Mouse (Mus musculus) forebrain, postnatal 0 days (tissue): ENCODE measurements around the gene Nipal4. TPM values are rescaled to one million over a fixed set of nuclear protein-coding genes. Genes with fewer than 3 reads are reported as not detected.
"Not testable (repeated sequence)": the region's sequence is repeated elsewhere in the genome, so short reads cannot be mapped to it uniquely, and the experiment has no call there.

ENCODE experiments used
- ATAC-seq: fragments of 200-750 bp; cut with Nextera tagmentation; 2 replicates; pipeline ENCODE4 v1.8.0; 2017; ENCODE audit warnings: mild to moderate bottlenecking, moderate library complexity
- DNase-seq: peaks from one replicate; pipeline ENCODE4 v3.0.0-alpha.2; 2015
- H3K27ac ChIP-seq: fragments of 300-500 bp; sonication (generic); 2 replicates; pipeline ENCODE4 v1.5.1; 2014; ENCODE audit warnings: low read depth, mild to moderate bottlenecking, antibody characterized with exemption, low read length, moderate library complexity, mixed read lengths
- H3K27me3 ChIP-seq: fragments of 300-500 bp; sonication (generic); 2 replicates; pipeline ENCODE4 v1.6.1; 2014; ENCODE audit warnings: mild to moderate bottlenecking, low read length, mixed read lengths; ENCODE audit not compliant: insufficient read depth
- H3K36me3 ChIP-seq: fragments of 300-500 bp; sonication (generic); 2 replicates; pipeline ENCODE4 v1.6.1; 2014; ENCODE audit warnings: mild to moderate bottlenecking, moderate library complexity; ENCODE audit not compliant: insufficient read depth
- H3K4me1 ChIP-seq: fragments of 300-500 bp; sonication (generic); 2 replicates; pipeline ENCODE4 v1.6.1; 2014; ENCODE audit warnings: antibody characterized with exemption; ENCODE audit not compliant: insufficient read depth
- H3K4me2 ChIP-seq: fragments of 300-500 bp; sonication (generic); 2 replicates; pipeline ENCODE4 v1.6.1; 2014; ENCODE audit warnings: low read depth, mild to moderate bottlenecking, moderate library complexity
- H3K4me3 ChIP-seq: fragments of 300-500 bp; sonication (generic); 2 replicates; pipeline ENCODE4 v1.5.1; 2014; ENCODE audit warnings: low read depth, low read length, mixed read lengths
- H3K9ac ChIP-seq: fragments of 300-500 bp; sonication (generic); 2 replicates; pipeline ENCODE4 v1.6.1; 2014; ENCODE audit warnings: mild to moderate bottlenecking
- H3K9me3 ChIP-seq: fragments of 300-500 bp; sonication (generic); 2 replicates; pipeline ENCODE4 v1.6.1; 2016; ENCODE audit warnings: low read length
- CTCF ChIP-seq: sonication (generic); IDR thresholded peaks from 2 replicates; pipeline ENCODE4 v1.5.1; 2016; ENCODE audit warnings: antibody characterized with exemption, control low read depth, low read depth
- WGBS: fragments of 180-500 bp; shearing (Covaris S2); extraction: QIAGEN DNeasy Blood & Tissue Kit; methylation state at CpG from one replicate; pipeline ENCODE4 v1.1.7; 2014; 5-methylcytosine and 5-hydroxymethylcytosine counted together
- polyA plus RNA-seq: library from polyadenylated mRNA; unstranded; fragments of >200 nt; fragmentation: Nextera tagmentation; extraction: Ambion mirVana; gene quantifications from 2 replicates; pipeline ENCODE4 v1.2.1, GENCODE M21; 2015
- total RNA-seq: library from RNA; depleted of rRNA; stranded (reverse); fragments of >200 nt; gene quantifications from 2 replicates; pipeline ENCODE4 v1.2.3, GENCODE M21; 2014

Nipal4 gene
- total and polyA plus RNA-seq, 2 experiments from 2014 or later, result 0.07 to 0.14 TPM

- Histone ChIP-seq H3K4me3 (no peak overlapping the region), H3K27ac (no peak overlapping the region), H3K27me3 (no peaks in the 10 kb centered on the region), H3K36me3 (no peaks in the 10 kb centered on the region), H3K4me2 (no peak overlapping the region), H3K4me1 (no peaks in the 10 kb centered on the region), H3K9ac (no peak overlapping the region), H3K9me3 (no peaks in the 10 kb centered on the region)
- ATAC-seq, result peak; percentile 14; the same call in 1 of the 2 replicates
- no peak for DNase-seq
- no peak for TF ChIP-seq CTCF
- 35% methylated on average over 4 of the region's 4 CpGs for WGBS
Measured at GRCm38 (mm10) chr11:46185486-46185885, 19.2 kb upstream of the Nipal4 start.

DNA sequence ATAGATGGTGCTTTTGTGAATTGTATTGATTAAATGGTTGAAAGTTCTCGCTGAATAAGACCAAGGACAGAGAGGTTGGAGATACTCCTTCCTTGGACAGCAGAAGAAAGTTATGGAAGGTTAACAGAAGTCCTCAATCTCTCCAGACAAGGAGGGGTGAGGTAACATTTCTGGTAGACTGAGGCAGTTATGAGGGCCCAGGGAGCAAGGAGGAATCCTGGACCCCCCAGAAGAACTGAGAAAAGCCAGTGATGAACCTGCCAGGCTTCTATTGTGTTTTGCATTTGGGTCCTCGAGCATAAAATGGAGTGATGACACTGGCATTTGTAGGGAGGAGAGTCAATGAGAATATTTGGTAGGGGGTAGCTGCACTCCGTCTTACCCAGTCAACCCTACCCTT is 18.6 kb upstream of the Nipal4 start:
- H3K27ac ChIP-seq, result no peak overlapping the region
- H3K4me3 ChIP-seq, result no peak overlapping the region
- 74% methylated on average over 3 of the region's 3 CpGs for WGBS
- no peak overlapping the region for H3K4me2 ChIP-seq
- no peaks in the 10 kb centered on the region for H3K9me3 ChIP-seq
- H3K36me3 ChIP-seq, result no peaks in the 10 kb centered on the region
- H3K9ac ChIP-seq, result no peak overlapping the region
- no peak for TF ChIP-seq CTCF
- H3K4me1 ChIP-seq, result no peaks in the 10 kb centered on the region
- DNase-seq (no peak), ATAC-seq (no peak)
- no peaks in the 10 kb centered on the region for H3K27me3 ChIP-seq

DNA sequence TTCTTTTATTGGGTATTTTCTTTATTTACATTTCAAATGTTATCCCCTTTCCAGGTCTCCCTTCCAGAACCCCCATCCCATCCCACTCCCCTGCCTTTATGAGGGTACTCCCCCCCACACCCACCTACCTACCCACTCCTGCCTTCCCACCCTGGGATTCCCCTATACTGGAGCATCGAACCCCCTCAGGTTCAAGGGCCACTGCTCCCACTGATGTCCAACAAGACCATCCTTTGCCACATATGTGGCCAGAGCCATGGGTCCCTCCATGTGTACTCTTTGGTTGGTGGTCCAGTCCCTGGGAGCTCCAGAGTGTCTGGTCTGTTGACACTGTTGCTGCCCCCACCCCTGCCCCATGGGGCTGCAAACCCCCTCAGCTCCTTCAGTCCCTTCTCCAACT is 15.7 kb upstream of the Nipal4 start:
- not testable (repeated sequence) for H3K9ac ChIP-seq, H3K4me1 ChIP-seq, H3K36me3 ChIP-seq, H3K9me3 ChIP-seq, H3K4me2 ChIP-seq, H3K4me3 ChIP-seq, DNase-seq, H3K27me3 ChIP-seq, H3K27ac ChIP-seq, ATAC-seq
- WGBS, result 91% methylated on average over 1 of the region's 1 CpGs

DNA sequence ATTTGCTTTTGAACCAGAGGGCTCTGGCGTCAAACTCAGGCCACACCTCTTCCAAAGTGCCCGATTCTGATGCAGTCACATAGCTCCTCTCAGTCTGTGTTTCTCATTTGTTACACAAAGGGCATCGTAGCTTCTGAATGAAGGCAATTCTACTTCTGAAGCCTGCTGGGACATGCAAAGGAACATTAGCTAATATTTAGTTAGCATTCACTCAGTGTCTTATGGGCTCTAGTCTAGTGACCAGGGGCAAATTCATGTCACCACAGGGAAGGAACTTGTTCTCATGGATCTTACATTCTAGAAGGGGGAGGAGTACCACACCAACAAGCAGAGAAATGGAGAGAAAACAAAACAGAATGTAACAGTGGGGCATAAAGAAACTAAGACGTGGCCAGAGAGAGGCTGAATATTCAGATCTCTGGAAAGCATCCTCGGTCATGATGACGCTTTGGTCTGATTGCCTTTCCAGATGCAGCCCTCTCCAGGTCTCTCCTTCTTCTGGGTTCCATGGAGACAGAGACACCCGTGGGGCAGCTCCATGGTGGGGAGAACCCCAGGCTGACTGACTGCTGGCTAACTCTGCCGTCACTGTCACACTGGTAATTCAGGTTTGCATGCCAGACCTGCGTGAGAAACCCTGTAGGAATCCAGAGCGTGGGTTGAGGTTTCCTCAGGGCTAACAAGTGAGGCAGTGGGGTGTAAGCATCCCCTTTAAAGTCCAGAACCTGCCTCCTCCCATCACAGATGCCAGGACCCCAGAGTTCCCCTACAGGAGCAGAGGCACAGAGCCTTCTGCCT is 11.1 kb upstream of the Nipal4 start:
- no peak overlapping the region for H3K4me2 ChIP-seq
- ATAC-seq (no peak), DNase-seq (no peak)
- H3K9me3 ChIP-seq, result no peaks in the 10 kb centered on the region
- no peaks in the 10 kb centered on the region for H3K4me1 ChIP-seq
- no peaks in the 10 kb centered on the region for H3K27me3 ChIP-seq
- H3K36me3 ChIP-seq, result no peaks in the 10 kb centered on the region
- no peak overlapping the region for H3K9ac ChIP-seq
- no peak for TF ChIP-seq CTCF
- H3K4me3 ChIP-seq, result no peak overlapping the region
- WGBS, result 70% methylated on average over 10 of the region's 10 CpGs
- no peak overlapping the region for H3K27ac ChIP-seq

DNA sequence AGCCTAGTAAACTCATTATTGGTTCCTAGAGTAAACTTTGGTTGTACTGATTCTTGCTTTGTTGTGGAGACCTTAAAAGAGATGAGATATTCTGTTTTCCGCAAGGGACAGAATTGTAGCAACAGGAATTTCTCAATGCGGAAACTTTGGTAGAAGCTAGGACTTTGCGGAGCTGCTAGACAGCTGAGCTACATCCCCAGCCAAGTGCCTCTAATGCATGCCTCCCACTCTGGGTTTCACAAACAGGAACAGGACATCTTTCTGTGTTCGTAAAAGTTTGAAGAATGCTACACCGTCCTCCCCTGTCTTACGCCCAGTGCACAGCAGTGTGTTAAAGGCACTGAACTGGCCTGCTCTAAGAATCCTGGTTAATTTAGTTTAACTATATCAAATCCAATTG is 9.8 kb upstream of the Nipal4 start:
- 93% methylated on average over 6 of the region's 6 CpGs for WGBS
- no peak for DNase-seq
- Histone ChIP-seq H3K9me3 (no peaks in the 10 kb centered on the region), H3K27me3 (no peaks in the 10 kb centered on the region), H3K4me3 (no peak overlapping the region), H3K36me3 (no peaks in the 10 kb centered on the region), H3K4me1 (no peaks in the 10 kb centered on the region), H3K4me2 (no peak overlapping the region), H3K9ac (no peak overlapping the region), H3K27ac (no peak overlapping the region)
- TF ChIP-seq CTCF, result no peak
- no peak for ATAC-seq

DNA sequence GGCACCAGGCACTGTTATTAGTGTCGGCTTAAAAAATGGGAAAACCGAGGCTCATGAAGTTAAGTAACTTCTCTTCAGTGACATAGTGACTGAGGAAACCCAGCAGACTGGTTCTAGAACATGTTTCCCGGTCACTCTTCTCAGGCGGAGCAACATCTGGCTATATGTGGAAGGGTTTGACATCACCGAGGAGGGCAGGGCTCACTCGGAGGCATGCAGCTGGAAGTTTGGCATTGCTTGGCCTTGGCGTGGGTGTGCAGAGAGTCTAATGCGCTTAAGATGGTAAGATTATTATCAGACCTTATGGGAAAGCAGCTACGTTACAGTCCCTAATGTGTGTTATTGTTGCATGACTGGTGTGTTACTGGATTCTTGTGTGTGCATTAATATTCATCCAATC is 5.8 kb upstream of the Nipal4 start:
- no peaks in the 10 kb centered on the region for H3K9me3 ChIP-seq
- 95% methylated on average over 9 of the region's 9 CpGs for whole genome bisulfite sequencing
- no peaks in the 10 kb centered on the region for H3K4me1 ChIP-seq
- no peak overlapping the region for H3K27ac ChIP-seq
- no peak overlapping the region for H3K4me3 ChIP-seq
- ATAC-seq, result no peak
- H3K4me2 ChIP-seq, result no peak overlapping the region
- no peak for DNase-seq
- H3K9ac ChIP-seq, result no peak overlapping the region
- H3K27me3 ChIP-seq, result no peaks in the 10 kb centered on the region
- TF ChIP-seq CTCF, result no peak
- no peaks in the 10 kb centered on the region for H3K36me3 ChIP-seq

- Histone ChIP-seq H3K4me2 (no peak overlapping the region), H3K9me3 (no peaks in the 10 kb centered on the region), H3K4me3 (no peak overlapping the region), H3K9ac (no peak overlapping the region), H3K36me3 (no peaks in the 10 kb centered on the region), H3K27me3 (no peaks in the 10 kb centered on the region), H3K27ac (no peak overlapping the region), H3K4me1 (no peaks in the 10 kb centered on the region; the same call in 1 of the 2 replicates)
- DNase-seq (no peak), ATAC-seq (no peak)
- WGBS, result 34% methylated on average over 3 of the region's 3 CpGs
- TF ChIP-seq CTCF, result no peak
Measured at GRCm38 (mm10) chr11:46169908-46170307, 3.6 kb upstream of the Nipal4 start.
